Mouse (Mus musculus) hindbrain, postnatal 0 days (tissue): ENCODE data around the gene Pi4kb. TPM values are rescaled to one million over a fixed set of nuclear protein-coding genes. Genes with fewer than 3 reads are reported as not detected.
A peak's percentile ranks its signal among the peaks of the same experiment; 100 is the strongest.
"Not testable (repeated sequence)": the region's sequence is repeated elsewhere in the genome, so short reads cannot be mapped to it uniquely, and the experiment has no call there.

ENCODE experiments used
- ATAC-seq: fragments of 200-750 bp; cut with Nextera tagmentation; 2 replicates; pipeline ENCODE4 v1.8.0; 2017; ENCODE audit warnings: mild to moderate bottlenecking, moderate TSS enrichment, moderate library complexity
- DNase-seq: peaks from one replicate; pipeline ENCODE4 v3.0.0-alpha.2; 2015; ENCODE audit warnings: low spot score
- H3K27ac ChIP-seq: fragments of 300-500 bp; sonication (generic); 2 replicates; pipeline ENCODE4 v1.5.1; 2014; ENCODE audit warnings: mild to moderate bottlenecking
- H3K27me3 ChIP-seq: fragments of 300-500 bp; sonication (generic); 2 replicates; pipeline ENCODE4 v1.6.1; 2014; ENCODE audit warnings: low read length, mixed read lengths; ENCODE audit not compliant: insufficient read depth
- H3K36me3 ChIP-seq: fragments of 300-500 bp; sonication (generic); 2 replicates; pipeline ENCODE4 v1.6.1; 2014; ENCODE audit warnings: low read length, mixed read lengths; ENCODE audit not compliant: insufficient read depth
- H3K4me1 ChIP-seq: fragments of 300-500 bp; sonication (generic); 2 replicates; pipeline ENCODE4 v1.6.1; 2014; ENCODE audit warnings: antibody characterized with exemption, low read length, mixed read lengths; ENCODE audit not compliant: insufficient read depth
- H3K4me2 ChIP-seq: fragments of 300-500 bp; sonication (generic); 2 replicates; pipeline ENCODE4 v1.6.1; 2014; ENCODE audit warnings: low read depth, mild to moderate bottlenecking, low read length, moderate library complexity, mixed read lengths
- H3K4me3 ChIP-seq: fragments of 300-500 bp; sonication (generic); 2 replicates; pipeline ENCODE4 v1.5.1; 2014; ENCODE audit warnings: low read length
- H3K9ac ChIP-seq: fragments of 300-500 bp; sonication (generic); replicated peaks from 2 replicates; pipeline ENCODE4 v1.6.1; 2014; ENCODE audit warnings: mild to moderate bottlenecking, low read length, moderate library complexity, mixed read lengths
- H3K9me3 ChIP-seq: fragments of 300-500 bp; sonication (generic); 2 replicates; pipeline ENCODE4 v1.6.1; 2016; ENCODE audit warnings: low read length, mixed read lengths
- CTCF ChIP-seq: IDR thresholded peaks from 2 replicates; pipeline ENCODE4 v1.5.1; 2016; ENCODE audit warnings: antibody characterized with exemption, control low read depth, low read depth
- WGBS: fragments of 180-500 bp; shearing (Covaris S2); extraction: QIAGEN DNeasy Blood & Tissue Kit; methylation state at CpG from one replicate; pipeline ENCODE4 v1.1.7; 2014; 5-methylcytosine and 5-hydroxymethylcytosine counted together
- polyA plus RNA-seq: library from polyadenylated mRNA; unstranded; fragments of >200 nt; fragmentation: Nextera tagmentation; extraction: Ambion mirVana; gene quantifications from 2 replicates; pipeline ENCODE4 v1.2.1, GENCODE M21; 2015
- total RNA-seq: library from RNA; depleted of rRNA; stranded (reverse); fragments of >200 nt; gene quantifications from 2 replicates; pipeline ENCODE4 v1.2.3, GENCODE M21; 2014

The Pi4kb gene
- total and polyA plus RNA-seq, 2 experiments from 2014 or later, result 22.7 to 57.1 TPM

GRCm38 (mm10) chr3:94943706-94944105 is 30.8 kb upstream of the Pi4kb start:
- H3K4me1 ChIP-seq, H3K9me3 ChIP-seq, H3K4me2 ChIP-seq, H3K9ac ChIP-seq, H3K27ac ChIP-seq, H3K27me3 ChIP-seq, H3K4me3 ChIP-seq, H3K36me3 ChIP-seq, DNase-seq: not testable (repeated sequence)
- WGBS, result 18% methylated on average over 3 of the region's 4 CpGs
- ATAC-seq, result 0 out of 2 replicates have a peak, but pooled peaks have one; percentile 47
- TF ChIP-seq CTCF, result peak; percentile 68

GRCm38 (mm10) chr3:94948066-94948614 is 26.4 kb upstream of the Pi4kb start:
- no peaks in the 10 kb centered on the region for H3K27me3 ChIP-seq
- H3K9ac ChIP-seq, result no peak overlapping the region
- ATAC-seq, result no peak
- 81% methylated on average over 3 of the region's 3 CpGs for WGBS
- no peak overlapping the region for H3K27ac ChIP-seq
- TF ChIP-seq CTCF, result peak; percentile 53
- no peaks in the 10 kb centered on the region for H3K36me3 ChIP-seq
- H3K4me2 ChIP-seq, result no peak overlapping the region
- H3K9me3 ChIP-seq, result no peaks in the 10 kb centered on the region
- H3K4me1 ChIP-seq, result peaks cover 8% of the 10 kb centered on the region; the same call in 1 of the 2 replicates
- DNase-seq, result no peak
- H3K4me3 ChIP-seq, result no peak overlapping the region

- no peak for TF ChIP-seq CTCF
- 83% methylated on average over 3 of the region's 3 CpGs for WGBS
Observed at GRCm38 (mm10) chr3:94949645-94950044, 24.9 kb upstream of the Pi4kb start.

GRCm38 (mm10) chr3:94952806-94953205 is 21.7 kb upstream of the Pi4kb start:
- H3K4me2 ChIP-seq, result peak overlapping the region; percentile 68
- no peaks in the 10 kb centered on the region for H3K27me3 ChIP-seq
- H3K4me3 ChIP-seq, result peak overlapping the region; percentile 84
- peak; percentile 23; the same call in 1 of the 2 replicates for TF ChIP-seq CTCF
- H3K9me3 ChIP-seq, result no peaks in the 10 kb centered on the region
- DNase-seq (peak; percentile 62), ATAC-seq (peak; percentile 8; the same call in 1 of the 2 replicates)
- H3K36me3 ChIP-seq, result peaks cover 14% of the 10 kb centered on the region
- H3K4me1 ChIP-seq, result peaks cover 15% of the 10 kb centered on the region
- peak overlapping the region; percentile 99 for H3K27ac ChIP-seq
- WGBS, result 56% methylated on average over 5 of the region's 5 CpGs
- no peak overlapping the region for H3K9ac ChIP-seq

More at GRCm38 (mm10) chr3:94949645-94950044, 24.9 kb upstream of the Pi4kb start:
- DNase-seq, result no peak
- Histone ChIP-seq H3K4me1 (peaks cover 10% of the 10 kb centered on the region), H3K4me3 (no peak overlapping the region), H3K9ac (no peak overlapping the region), H3K27ac (no peak overlapping the region), H3K4me2 (no peak overlapping the region), H3K27me3 (no peaks in the 10 kb centered on the region), H3K9me3 (no peaks in the 10 kb centered on the region), H3K36me3 (no peaks in the 10 kb centered on the region)
- ATAC-seq, result no peak

GRCm38 (mm10) chr3:94953384-94953763 is 21.2 kb upstream of the Pi4kb start:
- no peaks in the 10 kb centered on the region for H3K9me3 ChIP-seq
- peaks cover 15% of the 10 kb centered on the region for H3K4me1 ChIP-seq
- H3K36me3 ChIP-seq, result peaks cover 20% of the 10 kb centered on the region
- peak overlapping the region; percentile 95 for H3K9ac ChIP-seq
- peak overlapping the region; percentile 68 for H3K4me2 ChIP-seq
- H3K4me3 ChIP-seq, result peak overlapping the region; percentile 84
- H3K27me3 ChIP-seq, result no peaks in the 10 kb centered on the region
- WGBS, result 11% methylated on average over 9 of the region's 9 CpGs
- TF ChIP-seq CTCF, result no peak
- no peak for ATAC-seq
- no peak for DNase-seq
- H3K27ac ChIP-seq, result peak overlapping the region; percentile 99

- Histone ChIP-seq H3K36me3 (peaks cover 23% of the 10 kb centered on the region), H3K4me3 (peak within 1 kb of the TSS; percentile 84), H3K9me3 (no peaks in the 10 kb centered on the region), H3K4me1 (peaks cover 15% of the 10 kb centered on the region), H3K4me2 (peak within 1 kb of the TSS; percentile 68), H3K9ac (peak within 1 kb of the TSS; percentile 95), H3K27ac (peak within 1 kb of the TSS; percentile 99), H3K27me3 (no peaks in the 10 kb centered on the region)
- TF ChIP-seq CTCF, result no peak; the same call in 1 of the 2 replicates
- ATAC-seq (peak; percentile 97), DNase-seq (peak; percentile 98)
- under 1% methylated on average over 48 of the region's 50 CpGs for WGBS
Observed at GRCm38 (mm10) chr3:94953764-94954616, 20.5 kb upstream of the Pi4kb start, which contains the start of gene Rfx5. Gene Rfx5, plus strand, starts transcription at chr3:94954075.
